Mouse (Mus musculus) thymus, adult 2 months (tissue): ENCODE measurements around the gene Fbxl4.

Experiments used
- CTCF ChIP-seq: fragments of 200-500 bp; IDR thresholded peaks from 2 replicates; pipeline ENCODE4 v1.5.1; 2012; ENCODE audit warnings: mild to moderate bottlenecking, control low read depth, low read length, moderate library complexity, borderline replicate concordance; ENCODE audit not compliant: control insufficient read depth, poor library complexity, insufficient read depth; ENCODE audit errors: extremely low read depth
- POLR2A ChIP-seq: fragments of 200-500 bp; IDR thresholded peaks from 2 replicates; pipeline ENCODE4 v1.6.1; 2012; ENCODE audit warnings: mild to moderate bottlenecking, low read length, control low read depth, moderate library complexity; ENCODE audit not compliant: control insufficient read depth, poor library complexity, insufficient read depth; ENCODE audit errors: extremely low read depth

DNA sequence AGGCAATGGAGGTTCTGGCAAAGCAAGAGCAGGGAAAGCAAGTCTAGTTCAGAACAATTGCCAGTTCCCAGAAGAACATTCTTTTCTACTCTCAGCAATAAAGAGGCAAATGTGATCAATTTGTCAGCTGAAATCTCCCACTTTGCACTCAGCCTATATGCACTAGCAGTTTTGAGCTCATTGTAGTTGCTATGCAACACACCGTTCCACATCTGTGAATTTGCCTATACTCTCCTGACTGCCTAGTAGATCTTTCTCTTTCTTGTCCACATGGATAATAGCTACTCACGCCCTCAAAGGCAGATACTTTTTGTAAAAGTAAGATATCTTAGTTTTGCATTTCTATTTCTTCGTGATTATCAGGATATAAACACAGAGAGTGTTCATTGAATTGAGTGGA lies 42.8 kb upstream of the Fbxl4 start:
- no peak for TF ChIP-seq CTCF
- no peak for TF ChIP-seq POLR2A
